Mouse (Mus musculus) spleen, postnatal 4 days (tissue): ENCODE results near the gene Plekho2.

Source experiments
- DNase-seq, 2 experiments: peaks; one replicate each; pipeline ENCODE4 v3.0.0; 2022; ENCODE audit warnings: low spot score in 2 of 2

The Plekho2 gene

DNA sequence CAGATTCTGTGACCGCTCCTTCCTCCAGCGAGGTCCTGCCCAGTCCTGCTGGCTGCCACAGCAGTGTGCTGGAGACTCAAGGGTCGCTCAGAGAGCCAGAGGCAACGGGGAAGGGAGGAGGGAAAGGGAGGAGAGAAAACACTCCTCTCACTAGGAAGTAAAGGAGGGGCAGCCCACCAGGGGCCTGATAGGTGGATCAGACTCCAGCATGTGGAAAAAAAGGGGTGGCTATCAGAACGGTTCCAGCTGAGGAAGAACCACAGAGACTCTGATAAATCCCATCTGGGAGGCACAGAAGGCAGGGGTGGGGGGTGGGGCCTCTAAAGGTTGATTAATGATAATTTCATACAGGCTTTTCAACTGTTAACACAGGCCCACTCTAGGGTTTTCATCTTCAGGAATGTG, 24.8 kb downstream of the Plekho2 start:
- DNase-seq = peak; percentile 75 to 77

DNA sequence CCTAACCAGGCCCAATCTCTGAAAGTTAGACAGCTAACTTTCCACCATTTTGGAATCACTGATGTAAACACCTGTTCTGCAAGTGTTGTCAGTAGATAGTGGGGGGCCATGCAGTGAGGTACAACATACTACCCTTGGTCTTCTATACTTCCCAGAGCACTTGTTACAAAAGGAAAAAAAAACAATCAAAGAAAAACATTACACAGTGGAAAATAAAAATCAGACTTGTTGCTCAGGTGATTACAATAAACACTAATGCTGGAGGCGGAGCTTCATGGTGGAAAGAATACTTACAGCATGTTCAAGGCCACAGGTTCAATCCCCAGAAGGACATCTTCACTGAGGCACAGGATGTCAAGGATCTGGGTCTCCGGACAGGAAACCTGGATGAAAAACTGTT, 27.1 kb downstream of the Plekho2 start:
- no peak for DNase-seq

DNA sequence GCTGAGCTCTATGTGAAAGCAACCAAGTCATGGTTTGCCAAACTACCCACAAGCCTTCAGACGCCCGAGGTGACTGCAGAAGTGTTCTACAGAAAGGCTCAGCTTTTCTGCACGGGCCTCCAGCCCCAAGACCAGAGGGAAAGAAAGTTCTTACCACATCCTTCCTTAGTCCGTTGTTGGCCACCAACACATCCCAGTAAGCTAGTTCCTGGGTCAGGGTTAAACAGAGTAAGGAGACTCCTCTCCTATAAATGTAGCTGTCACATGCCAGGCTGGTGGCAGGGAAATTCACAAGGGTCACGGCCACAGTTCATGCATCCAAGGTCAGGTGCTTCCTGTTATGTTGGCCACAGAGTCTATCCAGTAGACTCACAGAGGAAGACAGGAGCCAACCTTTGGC, 27.7 kb downstream of the Plekho2 start:
- DNase-seq = peak; percentile 37 to 71

DNA sequence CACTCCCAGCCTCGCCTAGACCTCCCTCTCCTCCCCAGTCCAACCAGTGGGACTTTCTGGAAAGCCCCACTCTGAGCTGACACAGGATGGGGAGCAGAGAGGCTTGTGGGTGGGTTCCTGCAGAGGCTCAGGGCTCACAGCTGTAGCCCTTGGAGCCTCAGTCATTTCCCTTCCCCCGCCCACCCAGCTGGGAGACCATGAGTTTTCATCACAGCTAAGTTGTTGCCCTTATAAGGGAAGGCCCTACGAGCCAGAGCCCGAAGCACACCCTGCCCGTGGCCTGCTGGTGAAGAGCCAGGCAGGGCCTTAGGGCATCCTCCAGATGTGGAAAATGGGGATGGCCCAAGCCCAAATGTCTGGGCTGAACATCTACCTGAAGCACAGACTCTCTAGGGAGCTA, 28.8 kb downstream of the Plekho2 start:
- DNase-seq = peak; percentile 74 to 82

DNA sequence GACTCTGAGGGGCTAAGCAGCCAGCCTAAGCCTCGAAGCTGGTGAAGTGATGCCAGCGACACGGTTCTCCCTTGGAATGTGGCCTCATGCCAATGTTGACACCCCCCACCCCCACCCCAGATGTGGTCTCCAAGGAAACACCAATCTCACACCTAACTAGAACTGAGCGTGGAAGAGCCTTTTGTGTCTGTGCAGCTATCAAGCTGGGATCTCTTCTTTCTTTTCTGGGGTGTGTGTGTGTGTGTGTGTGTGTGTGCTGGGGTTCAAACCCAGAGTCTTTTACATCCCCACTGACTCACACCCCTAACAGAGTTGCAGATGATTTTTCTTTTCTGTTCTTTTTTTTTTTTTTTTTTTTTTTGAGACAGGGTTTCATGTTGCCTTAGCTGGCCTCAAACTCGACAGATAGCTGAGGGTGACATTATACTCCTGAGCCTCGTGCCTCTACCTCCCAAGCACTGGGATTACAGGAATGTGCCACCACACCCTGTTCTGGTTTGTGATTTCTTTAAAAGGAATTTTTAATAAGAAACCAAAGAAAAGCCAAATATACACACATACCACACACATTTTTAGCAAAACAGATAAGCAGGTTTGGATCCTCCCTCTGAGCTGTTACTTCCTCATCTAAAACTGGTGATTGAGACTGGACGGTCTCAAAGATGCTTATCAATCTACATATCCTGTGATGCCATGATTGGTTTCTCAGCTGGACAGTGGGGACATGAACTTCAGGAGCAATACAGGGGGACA, 29.6 kb downstream of the Plekho2 start:
- DNase-seq = no peak

DNA sequence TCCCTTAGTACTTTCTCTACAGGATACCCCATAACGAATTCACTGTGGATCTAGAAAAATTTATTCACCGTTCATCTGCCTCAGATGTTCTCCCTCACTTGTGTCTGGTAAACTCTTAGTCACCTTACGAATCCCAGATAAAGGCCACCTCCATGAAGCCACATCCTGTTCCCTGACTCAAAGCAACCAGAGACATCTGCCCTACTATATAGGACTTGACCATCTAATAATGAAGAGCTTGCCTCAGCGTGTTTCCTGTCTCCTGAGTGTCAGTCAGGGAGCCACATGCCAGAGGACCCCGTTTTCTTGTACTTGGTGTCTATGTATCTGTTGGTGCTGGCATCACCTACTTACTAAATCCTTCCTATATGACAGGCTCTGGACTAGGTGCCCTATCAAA, 30.2 kb downstream of the Plekho2 start:
- no peak for DNase-seq

DNA sequence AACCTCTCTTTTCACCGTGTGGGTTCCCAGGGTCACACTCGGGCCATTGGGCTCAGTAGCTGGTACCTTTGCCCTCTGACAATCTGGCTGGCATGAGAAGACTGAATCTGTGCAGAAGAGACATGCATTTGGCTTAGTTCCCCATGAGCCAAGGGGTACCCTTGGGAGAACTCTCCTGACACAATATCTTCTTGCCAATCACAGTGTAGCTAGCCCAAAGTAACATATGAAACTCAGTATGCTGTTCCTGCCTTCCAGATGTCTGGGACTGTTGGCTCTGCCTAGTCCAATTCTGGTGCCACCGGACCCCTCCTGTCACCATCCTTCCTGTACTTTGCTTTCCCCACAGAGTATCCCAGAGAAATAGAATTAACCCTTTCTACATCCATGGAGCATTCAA, 30.7 kb downstream of the Plekho2 start:
- DNase-seq = no peak

DNA sequence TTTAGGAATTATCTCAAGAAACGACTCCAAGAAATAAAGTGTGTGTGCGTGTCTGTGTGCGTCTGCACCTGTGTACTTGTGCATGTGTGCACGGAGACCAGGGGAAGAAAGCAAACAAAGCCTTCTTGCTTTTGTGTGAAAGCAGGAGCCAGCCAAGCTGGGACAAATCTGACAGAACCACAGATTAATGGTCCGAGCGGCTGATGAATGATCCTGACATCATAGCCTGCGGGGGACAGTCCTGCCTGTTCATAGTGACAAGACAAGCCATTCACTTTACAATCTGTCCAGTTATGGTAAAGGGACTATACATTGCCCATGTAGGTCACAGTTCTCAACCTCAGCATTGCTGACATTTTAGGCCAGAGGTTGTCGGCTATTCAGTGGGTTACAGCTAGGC, 31.5 kb downstream of the Plekho2 start:
- no peak for DNase-seq

DNA sequence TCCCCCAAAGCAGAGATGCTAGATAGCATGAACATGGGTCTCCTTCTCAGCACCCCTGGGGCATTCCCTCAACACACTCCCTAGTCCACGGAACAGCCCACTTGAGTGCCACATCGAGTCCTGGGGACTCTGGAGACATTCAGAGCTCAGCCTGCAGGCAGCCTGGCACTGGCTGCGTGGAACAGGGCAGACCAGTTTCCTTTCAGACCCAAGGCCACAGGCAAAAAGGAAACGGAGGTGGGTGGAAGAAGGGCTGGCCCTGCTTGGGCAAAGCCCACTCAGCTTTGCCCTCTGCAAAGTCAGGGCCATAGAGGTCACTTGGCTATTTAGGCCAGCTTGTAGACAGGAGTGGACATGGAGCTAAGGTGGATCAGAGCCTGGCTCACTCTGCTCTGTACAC, 32.0 kb downstream of the Plekho2 start:
- DNase-seq = no peak

DNA sequence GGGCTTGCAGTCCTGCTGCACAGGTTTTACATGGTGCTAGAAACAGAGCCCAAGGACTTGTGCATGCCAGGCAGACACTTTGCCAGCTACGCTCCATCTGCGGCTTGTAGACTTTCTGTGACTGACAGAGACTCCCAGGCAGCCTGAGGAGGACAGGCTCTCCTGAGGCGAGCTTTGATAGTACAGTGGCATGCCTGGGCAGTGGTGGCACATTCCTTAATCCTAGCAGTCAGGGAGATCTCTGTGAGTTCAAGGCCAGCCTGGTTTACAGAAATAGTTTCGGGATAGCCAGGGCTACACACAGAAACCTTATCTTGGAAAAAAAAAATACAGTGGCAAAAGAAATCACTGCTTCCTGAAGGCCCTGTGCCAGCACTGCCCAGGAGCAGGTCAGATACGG, 32.7 kb downstream of the Plekho2 start:
- no peak for DNase-seq

DNA sequence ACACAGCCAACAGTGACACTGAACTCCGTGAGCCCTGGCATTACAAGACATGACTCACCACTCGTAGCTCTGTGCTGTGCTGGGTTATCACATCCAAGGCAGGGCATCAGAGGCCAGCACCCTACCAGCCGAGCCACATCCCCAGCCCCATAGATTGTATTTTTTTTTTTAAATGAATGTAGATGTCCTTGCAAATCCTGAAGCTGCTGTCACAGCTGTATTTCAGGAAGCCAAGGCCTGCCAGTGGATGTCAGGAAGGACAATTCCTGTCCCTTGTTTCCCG, 33.5 kb downstream of the Plekho2 start:
- DNase-seq = no peak

DNA sequence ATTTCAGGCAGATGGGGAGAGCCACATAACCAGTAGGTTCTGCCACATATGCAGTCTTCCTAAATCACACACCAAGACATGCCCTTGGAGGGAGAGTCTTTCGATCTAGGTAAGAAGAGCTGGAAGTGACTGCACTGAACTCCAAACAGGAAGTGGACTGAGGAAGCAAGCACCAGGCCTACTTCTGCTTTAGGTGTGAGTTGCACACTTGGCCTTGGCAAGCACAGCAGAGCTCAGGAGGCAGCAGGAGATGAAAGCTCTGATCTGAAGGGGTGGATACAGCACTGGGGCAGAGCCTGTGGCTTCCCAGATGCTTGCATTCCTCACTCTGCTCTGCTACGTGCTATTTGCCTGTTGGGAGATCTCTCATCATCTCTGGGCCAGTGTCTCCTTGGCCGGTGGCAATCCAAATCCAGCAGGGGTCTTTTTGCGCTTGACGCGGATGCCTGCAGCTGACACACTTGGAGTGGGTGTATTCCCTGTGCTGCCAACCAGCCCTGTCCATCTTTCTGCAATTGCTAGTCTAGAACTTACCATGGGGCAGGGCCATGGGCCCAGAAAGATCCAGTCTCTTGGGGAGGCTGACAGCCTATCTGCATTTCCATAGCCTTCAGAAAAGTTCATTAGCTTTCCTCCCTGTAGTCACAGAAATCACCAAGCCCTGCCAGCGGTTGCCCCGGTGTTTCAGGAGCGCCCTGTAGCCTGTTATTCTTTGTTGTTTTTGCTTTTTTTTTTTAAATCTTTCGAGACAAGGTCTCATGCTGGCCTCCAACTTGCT, 34.0 kb downstream of the Plekho2 start:
- DNase-seq = peak; percentile 33 to 72

DNA sequence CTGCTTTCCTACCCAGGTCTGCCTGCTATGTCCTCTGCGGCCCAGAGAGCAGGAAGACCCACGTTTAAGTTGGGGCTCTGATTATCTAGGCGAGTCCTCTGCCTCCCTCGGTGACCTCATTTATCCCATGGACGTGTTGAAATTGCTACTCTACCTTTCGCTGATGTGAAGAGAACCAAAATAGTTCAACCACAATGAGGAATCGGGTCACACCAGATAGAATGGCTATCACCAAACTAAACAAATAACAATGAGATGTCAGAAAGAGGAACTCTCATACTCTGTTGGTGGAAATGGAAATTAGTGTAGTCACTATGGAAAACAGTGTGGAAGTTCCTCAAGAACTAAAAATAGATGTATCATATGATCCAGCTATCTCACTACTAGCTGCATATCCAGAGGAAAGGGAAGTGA, 37.7 kb downstream of the Plekho2 start:
- DNase-seq = no peak

DNA sequence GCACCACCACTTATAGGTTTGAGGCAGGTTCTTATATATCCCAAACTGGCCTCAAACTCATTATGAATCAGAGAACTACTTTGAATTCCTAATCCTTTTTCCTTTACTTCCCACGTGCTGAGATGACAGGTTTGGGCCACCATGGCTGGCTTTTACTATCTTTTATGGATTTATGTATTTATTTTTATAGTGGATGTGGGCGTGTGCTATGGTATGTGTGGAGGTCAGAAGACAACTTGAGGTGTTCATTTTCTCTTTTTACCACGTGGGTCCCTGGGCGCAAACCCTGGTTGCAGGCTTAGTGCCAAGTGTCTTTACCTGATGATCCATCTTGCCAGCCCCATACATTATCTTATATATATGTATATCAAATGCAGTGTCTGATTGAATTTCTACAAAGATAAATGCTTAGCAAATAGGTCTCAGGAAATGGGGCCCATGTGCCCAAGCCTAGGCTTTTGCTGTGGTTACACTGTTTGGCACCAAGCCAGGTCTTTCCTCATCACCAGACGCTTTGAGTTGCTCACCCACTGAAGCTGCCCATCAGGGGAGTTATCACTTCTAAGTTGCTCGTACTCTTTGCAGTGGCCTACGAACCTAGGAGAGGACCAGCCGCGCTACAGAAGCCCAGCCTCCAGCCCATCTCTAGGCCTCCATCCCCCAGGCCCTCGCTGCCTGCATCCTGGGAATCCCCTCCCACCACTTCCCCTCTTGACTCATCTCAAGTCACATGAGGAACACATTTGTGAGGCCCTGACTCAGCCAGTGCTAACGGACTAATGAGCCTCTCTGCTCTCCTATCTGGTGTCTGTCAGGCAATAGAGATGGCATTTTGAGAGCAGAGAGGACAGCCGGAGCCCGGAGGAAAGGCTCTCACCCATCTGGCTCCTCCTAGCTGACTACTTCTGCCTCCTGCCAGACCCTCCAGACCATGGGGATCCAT, 38.4 kb downstream of the Plekho2 start:
- peak; percentile 69 to 83 for DNase-seq

DNA sequence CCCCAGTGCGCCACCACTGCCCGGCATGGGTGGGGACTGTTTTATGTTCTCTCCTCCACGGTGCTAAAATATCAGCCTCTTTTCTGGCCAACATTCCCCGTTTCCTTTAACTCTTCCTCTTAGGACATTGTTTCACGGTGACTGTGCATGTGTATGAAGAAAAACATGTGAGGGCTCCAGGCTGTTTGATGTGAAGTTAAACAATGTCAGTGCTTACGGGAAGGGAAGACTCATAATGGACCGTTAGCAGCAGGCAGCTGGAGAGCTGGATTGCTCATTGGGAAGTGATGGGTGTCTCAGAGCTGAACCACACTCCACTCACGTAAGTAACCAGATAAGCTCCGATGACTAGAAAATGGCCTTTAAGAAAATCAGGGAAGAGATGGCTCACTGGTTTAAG, 40.1 kb downstream of the Plekho2 start:
- no peak for DNase-seq

DNA sequence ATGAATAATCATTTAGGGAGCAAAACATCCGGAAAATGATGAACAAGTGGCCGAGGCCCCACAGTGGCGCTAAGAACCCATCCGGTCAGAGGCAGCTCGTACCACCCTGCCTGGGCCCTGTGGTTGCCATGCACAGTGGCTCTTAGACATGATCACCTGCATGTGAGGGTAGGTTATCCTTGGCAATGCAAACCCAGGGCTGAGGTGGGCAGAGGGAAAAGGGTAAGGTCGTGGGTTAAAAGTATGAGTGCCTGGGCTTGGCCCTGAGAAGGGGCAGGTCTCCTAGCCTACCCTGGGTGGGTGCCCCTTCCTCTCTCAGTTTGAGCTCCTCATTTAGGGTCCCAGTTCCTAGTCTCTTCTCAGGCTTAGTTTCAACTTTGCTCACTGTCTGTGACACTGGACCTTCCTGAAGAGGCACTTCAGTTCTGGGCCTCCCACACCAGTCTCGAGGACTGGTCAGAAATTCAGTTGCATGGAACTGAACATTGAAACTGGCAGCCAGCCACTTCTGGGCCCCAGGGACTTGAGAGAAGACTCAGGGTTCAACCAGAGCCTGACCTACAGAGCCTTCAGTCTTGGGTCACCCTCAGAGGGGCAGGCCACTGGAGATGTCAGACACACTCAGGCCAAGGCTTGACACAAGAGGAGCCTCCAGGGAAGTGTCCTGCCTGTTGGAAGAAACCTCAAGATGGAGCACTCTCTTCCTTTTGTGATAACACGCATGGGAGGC, 41.8 kb downstream of the Plekho2 start:
- DNase-seq = no peak

DNA sequence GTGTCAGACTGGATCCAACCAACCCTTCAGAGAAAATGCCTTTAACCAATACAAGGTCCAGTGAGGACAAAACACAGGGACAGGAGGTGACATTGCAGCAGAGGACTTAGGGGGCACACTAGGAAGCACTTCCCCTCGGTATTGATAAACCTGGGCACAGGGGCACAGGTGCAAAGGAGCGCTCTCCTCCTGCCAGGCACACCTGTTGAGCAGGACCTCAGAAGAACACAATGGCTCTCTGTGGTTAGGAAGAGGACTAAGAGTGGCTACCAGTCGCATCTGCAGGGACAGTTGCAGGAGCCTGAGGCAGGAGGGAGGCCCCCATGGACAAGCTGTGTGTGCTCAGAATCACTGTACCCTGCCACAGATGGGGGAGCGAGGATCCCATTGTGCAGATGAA, 43.3 kb downstream of the Plekho2 start:
- DNase-seq = no peak

DNA sequence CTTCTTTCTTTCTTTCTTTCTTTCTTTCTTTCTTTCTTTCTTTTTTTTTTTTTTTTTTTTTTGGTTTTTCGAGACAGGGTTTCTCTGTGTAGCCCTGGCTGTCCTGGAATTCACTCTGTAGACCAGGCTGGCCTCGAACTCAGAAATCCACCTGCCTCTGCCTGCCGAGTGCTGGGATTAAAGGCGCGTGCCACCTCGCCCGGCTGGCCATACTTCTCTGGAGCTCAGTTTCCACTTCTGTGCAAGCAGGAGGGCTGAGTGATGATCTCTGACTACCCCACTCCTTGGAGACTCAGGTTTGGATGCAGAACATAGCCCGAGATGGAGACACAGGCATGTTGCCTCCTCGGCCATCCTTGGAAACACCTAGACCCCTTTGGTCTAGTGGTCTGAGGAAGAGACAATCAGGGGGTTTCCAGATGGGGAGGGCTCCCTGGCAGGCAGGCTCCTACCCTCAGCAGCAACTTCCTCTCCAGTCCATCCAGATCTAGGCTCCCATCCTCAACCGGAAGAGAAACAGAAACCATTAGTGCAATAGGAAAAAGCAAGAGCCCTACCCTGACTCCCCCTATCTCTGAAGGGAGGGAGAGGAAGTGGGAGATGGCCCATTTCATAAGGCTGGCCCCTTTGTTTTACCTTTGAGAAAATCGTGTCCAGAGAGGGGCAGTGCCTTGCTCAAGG, 43.9 kb downstream of the Plekho2 start:
- DNase-seq = no peak

DNA sequence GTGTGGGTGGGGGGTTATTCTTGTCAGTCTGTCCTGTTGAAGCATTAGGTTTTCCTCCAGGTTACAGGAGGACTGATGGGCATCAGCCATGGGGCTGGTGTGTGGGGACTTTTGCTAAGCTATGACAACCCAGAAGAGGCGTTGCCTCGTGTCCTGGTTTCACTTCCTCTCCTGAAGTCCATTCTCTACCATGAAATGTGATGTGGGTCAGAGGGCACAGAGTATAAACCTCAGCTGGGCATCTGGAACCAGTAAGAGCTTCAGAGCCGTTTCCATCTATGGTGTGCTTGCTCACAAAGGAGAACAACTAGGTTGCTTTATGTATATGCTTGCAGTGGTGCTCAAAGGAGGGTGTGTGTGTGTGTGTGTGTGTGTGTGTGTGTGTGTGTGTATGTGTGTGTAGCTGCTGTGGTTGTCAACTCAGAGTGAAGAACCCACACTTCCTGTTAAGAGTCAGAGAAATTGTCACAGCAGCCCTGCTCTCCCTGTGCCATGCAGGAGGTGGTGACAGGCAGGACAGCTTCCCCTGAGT, 44.6 kb downstream of the Plekho2 start:
- peak in 1 of 2 experiments; percentile 50 for DNase-seq

DNA sequence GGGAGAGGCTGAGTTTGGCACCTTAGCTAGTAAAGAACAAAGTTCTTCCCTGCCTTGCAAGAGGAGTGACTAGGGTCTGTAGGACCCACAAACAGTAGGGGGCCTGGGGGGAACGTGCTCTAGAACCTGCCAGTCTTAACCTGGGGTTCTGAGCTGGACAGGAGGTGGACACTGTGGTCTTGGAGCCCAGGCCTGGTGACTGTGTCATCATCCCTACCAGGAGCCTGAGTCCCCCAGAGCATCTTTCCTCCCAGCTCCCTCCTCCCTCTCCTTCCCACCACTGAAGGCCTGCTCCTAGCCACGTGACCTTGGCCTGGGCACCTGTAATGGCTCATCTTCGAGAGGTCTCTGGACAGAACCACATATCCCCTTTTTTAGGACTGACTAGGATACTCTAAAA, 45.7 kb downstream of the Plekho2 start:
- DNase-seq = no peak

DNA sequence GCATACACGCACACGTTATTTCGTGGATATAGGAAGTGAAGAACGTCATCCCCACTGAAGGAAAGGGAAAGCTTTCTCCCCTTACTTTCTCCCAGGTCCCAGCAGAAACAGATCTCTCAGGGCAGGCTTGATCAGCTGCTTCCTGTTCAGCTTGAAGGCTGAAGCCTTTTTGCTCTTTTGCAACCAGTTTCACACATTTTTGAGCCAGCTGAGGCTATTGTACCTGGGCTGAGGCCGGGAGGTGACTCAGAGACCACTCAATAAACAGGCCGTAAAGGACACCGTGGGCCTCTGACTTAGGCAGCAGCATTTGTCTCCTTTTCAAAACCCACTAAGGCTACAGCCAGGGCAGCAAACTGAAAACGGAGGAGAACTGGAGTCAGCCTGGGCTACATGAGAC, 46.9 kb downstream of the Plekho2 start:
- no peak for DNase-seq
